Mouse (Mus musculus): Measurements from ENCODE around the gene Grid1. TPM values are rescaled to one million over a fixed set of nuclear protein-coding genes. Genes with fewer than 3 reads are reported as not detected.

Gene Grid1
- polyA plus RNA-seq, 2 experiments from 2014 or later: not detected

DNA sequence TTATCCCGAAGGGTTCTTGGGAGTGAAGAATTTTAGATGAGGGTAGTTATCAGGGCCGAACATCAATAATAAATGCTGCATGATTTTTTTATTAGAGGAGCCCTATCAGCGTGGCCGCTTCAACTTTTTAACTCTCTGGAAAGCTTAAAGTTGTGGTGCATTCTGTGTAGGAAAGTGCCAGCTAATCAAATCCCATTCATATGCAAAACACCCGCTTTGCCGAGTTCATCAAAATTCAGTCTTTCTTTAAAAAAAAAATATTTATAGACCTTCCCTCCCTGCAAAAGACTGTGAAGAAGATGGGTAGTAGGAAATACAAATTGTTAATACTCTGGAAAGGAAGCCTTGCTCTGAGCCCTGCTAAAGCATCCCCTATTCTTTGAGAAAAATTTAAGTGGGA is 99.3 kb downstream of the Grid1 start:
- no peak for ATAC-seq

GRCm38 (mm10) chr14:34921265-34921664 is 101.4 kb downstream of the Grid1 start:
- ATAC-seq: no peak

DNA sequence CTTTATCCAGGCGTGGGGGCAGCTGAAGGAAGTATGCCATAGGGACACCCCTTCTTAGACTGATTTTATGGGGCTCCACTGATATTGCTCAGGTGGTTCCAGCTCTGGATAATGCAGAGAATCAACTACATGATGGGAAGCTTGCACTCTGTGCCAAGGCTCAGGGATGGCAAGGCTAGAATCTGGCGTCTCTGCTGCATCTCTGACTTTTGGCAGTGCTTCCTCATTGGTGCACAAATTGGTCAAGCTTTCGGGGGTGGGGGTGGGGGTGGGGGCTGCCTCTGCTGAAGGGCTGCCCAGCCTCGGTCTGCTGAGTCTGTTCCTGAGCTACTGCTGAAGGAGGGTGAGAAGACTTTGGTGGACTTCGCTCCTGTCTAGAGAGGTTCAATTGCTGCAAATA is 105.1 kb downstream of the Grid1 start:
- no peak for ATAC-seq

- no peak for ATAC-seq
Measured at GRCm38 (mm10) chr14:34930040-34930719, 110.3 kb downstream of the Grid1 start.

- ATAC-seq: no peak
Measured at GRCm38 (mm10) chr14:34933197-34933596, 113.3 kb downstream of the Grid1 start.

GRCm38 (mm10) chr14:34936192-34936770 is 116.4 kb downstream of the Grid1 start:
- no peak for ATAC-seq

DNA sequence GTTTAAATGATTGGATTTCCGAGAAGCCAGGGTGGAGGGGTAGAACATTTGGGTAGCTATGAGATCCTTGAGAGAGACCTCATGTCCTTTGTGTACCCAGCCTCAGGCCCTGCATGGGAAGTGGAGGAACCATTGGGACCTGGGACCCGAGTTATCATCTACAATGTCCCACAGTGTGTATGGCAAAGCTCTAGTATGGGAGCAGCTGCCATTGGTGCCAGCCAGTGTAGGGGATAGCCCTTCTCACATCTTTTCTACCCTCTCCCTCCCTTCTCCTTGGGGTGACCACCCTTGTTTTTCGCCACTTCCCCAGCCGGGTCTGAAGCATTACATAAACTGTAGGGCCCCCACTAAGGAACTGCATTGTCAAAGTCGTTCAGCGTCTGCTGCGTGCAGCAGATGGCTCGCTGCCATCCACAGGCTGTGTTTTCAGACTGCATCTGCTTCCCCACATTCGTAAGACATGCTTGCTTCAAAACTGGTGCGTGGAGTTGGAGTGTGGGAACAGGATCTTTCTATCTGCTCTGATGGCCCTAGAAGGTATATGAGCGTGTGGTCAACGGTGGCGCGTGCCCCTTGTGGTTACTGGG is 124.6 kb downstream of the Grid1 start:
- no peak for ATAC-seq

DNA sequence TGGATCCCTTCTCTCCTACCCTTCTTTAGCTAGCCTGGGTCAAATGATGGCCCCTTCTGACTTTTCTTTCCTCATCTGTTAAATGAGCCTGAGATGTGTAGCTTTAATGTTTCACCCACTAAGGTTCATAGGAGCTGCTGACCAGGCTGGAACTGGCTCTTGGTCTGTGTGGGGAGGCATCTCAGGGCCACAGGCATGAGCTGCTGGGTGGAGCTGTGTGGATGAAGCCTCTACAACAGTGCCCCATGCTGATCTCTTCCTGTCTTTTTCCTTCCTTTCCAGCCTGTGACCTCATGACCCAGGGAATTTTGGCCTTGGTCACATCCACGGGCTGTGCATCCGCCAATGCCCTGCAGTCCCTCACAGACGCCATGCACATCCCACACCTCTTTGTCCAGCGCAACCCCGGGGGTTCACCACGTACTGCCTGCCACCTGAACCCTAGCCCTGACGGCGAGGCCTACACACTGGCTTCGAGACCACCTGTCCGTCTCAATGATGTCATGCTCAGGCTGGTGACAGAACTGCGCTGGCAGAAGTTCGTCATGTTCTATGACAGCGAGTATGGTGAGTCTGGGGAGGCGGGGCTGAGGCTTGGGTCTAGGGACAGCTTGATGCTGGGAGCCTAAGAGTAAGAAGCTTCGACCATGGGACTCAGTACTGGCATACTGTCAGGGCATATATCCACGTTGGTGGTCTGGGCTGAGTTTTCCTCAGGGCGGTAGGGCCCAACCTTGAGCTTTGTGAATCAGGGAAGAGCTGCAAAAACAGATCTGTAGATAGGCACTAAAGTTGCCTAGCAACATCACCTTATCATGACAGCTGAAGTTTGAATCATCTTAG is 125.8 kb downstream of the Grid1 start:
- ATAC-seq: no peak

DNA sequence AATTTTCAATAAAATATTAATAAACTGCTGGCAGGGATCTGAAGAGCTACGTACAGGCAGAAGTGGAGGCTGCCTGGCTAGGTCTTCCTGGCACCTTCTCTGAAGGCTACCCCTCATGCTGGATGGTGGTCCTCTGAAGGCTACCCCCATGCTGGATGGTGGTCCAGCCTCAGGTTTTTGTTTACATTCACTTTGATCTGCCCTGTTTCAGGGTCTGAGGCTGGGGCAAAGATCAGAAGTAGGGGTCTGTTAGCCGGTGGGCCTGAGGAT is 126.3 kb downstream of the Grid1 start:
- no peak for ATAC-seq

GRCm38 (mm10) chr14:34948249-34948648 is 128.3 kb downstream of the Grid1 start:
- no peak for ATAC-seq

- ATAC-seq: no peak
Measured at GRCm38 (mm10) chr14:34952311-34952710, 132.4 kb downstream of the Grid1 start.

DNA sequence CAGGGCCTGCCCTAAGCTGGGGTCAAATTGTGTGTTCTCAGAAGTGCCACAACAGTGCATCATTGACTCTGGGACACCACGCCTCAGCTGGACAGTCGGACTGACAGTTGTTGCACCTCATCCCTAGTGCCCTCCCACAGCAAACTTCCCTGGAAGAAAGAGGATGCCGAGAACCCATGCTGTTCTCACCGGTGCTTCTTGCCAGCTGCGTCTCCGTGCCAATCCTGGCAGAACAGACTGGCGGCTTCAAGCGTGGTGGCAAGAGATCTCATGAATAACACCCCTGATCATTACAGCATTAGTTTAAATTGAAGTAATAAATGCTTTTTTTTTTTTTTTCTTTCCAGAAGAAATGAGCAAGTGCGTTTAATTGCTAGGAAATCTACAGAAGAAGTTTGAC is 133.7 kb downstream of the Grid1 start:
- no peak for ATAC-seq

GRCm38 (mm10) chr14:34955689-34956088 is 135.8 kb downstream of the Grid1 start:
- ATAC-seq: no peak

DNA sequence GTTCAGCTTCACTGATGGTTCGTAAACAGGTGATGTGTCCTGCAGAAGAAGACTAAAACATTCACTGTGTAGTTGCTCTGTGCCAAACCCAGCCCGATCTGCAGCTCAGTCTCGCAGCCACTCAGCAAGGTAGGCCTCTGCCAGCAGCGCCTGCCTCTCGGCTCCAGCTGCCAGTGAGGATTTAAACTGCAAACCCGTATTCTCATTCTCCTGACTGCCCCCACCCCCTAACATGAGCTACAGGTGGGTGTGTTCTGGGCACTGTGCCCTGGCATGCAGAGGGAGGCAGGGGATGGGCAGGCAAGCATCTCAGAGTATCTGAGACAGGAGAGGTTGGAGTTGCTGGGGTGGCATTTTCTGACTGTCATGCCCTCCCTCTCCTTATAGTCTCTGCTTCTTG is 140.3 kb downstream of the Grid1 start:
- ATAC-seq: no peak

GRCm38 (mm10) chr14:34963616-34964168 is 143.8 kb downstream of the Grid1 start:
- no peak for ATAC-seq

DNA sequence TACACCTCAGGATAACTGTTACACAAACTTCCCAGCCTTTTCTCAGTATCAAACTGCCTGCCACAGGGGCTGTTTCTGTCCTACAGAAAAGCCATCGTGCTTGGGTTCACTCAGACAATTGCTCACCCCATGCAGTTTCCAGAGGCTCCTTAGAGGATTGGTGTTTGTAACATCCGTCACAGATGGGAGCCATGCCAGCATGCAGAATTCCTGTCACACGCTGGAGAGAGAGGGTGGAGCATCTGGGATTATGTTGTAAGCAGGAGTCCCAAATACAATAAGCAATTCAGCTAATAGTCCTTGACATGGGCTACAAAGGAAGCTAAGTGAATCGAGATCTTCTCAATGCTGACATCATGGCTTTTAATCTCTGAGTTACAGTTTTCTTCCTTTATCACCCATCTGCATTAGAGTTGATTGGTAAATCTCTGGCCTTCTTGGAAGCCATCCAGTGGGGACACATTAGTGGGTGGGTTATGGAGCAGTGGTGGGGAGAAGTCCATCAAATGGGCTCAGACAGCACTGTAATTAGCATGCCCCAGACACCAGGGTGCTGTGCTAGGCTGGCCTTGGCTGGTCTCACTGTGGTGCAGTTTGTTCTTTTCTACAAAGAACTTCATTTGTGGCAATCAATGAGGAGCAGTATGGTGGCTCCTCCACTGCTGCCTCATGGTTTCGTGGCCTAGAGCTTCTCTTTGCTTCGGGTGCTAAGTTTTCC is 149.4 kb downstream of the Grid1 start:
- ATAC-seq: no peak

- no peak for ATAC-seq
Measured at GRCm38 (mm10) chr14:34972930-34973329, 153.0 kb downstream of the Grid1 start.

DNA sequence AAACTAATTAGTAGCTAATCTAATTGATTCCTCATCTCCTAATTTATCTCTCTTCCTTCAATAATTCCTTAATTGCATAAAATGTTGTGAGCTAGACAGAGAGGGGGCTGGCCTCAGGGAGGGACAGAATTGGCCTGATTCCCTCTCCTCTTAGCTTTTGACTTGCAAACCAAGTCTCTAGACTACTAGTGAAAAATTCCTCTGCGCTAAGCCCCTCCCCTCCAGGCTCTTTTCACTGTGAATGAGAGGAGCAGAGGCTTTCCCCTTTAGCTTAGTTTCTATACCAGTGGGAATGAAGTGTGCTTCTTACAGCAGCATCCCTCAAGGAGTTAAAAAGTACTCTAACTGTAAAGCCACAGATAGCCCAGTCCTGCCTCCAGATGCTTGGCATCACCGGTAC is 160.8 kb downstream of the Grid1 start:
- no peak for ATAC-seq

DNA sequence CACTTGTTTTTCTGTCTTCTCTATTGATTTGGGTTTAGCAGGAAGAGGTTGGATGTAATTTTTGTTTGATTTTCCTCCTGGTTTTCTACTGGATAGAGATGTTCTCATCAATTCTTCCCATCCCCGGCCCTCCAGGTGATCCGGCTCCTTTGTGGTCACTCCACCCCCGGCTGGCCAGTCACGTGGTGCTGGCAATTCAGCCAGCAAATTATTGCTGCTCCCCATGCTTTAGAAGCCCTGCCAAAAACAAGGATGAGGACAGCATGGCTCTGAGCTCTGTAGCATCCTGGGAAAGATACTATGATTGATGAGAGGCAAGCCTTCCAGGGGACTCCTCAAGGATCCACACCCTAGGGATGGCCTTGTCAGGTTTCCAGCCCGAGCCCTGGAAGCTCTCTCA is 169.2 kb downstream of the Grid1 start:
- no peak for ATAC-seq

- no peak for ATAC-seq
Measured at GRCm38 (mm10) chr14:35006736-35007135, 186.8 kb downstream of the Grid1 start.

DNA sequence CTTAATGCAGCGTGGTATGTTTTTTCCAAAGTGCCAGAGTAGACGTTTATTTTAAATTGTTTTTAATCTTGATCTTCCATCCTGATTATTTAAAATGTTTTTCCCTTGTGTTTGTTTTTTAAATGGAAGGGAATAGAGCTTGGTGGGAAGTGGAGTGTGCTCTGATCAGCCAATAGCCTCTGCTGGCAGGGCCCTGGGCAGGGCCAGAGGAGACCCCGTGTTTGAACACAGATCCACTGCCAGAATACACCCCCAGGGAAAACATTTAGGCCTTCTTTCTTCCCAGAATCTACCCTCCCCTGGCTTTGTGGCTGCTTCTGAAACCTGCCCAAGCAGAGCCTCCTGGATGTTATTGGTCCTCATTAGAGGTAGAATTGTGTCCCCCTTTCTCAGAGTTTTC is 188.8 kb downstream of the Grid1 start:
- ATAC-seq: no peak

GRCm38 (mm10) chr14:35009074-35009473 is 189.2 kb downstream of the Grid1 start:
- no peak for ATAC-seq

- no peak for ATAC-seq
Measured at GRCm38 (mm10) chr14:35026686-35027085, 206.8 kb downstream of the Grid1 start.
